Mouse (Mus musculus): ENCODE data around the gene Tab2. TPM values are rescaled to one million over a fixed set of nuclear protein-coding genes. Genes with fewer than 3 reads are reported as not detected.

Tab2 gene
- 30.0 and 31.8 TPM in 2 replicates for polyA plus RNA-seq (2012; rRNA removed)

DNA sequence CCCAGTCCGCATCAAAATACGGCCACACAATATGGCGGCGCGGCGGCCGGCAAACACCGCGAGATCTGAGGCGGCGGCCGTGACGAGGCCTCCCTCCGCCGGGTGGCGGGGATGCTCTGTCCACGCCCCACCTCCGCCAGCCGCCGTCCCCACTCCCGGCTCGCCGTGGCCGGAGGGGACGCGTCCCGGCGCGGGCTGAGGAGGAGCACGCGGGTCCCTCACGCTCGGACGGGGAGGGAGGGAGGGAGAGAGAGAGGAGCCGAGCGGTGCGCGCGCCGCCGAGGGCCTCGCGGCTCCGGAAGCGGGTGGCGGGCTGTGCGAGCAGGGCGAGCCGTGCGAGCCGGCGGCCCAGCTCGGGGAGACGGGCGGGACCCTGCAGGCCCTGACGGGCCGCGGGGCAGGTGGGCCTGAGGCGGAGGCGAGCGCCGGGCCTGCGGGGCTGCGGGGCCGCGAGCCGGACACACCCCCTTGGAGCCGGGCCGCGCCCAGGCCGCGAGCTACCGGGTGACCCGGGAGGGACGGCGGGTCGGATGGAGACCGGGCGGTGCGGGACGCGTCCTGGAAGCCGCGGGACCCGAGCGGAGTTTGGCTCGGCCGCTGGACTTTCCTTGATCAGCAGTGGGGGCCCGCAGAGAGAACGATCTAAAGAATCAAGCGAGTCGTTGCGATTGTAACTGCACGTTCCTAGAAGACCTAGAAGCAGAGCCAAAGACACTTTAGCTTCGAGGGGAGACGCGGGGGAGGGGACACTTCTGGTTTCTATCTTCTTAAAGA is at the start of gene Tab2:
Tab2 (minus strand) TSS at position 3 of the 774 bp plus-strand sequence.
- H3K27me3 ChIP-seq (ENCODE audit: control insufficient read depth, insufficient read depth, low read length) = no peaks in the 10 kb centered on the region
- peak; percentile 69 to 87 for DNase-seq (ENCODE audit: low read depth in 1 of 2, low spot score in 2 of 2)
- TF ChIP-seq POLR2A (IDR thresholded peaks at IDR 0.05; ENCODE audit: low read depth, low read length) (no peak; the same call in 1 of the 2 replicates), CTCF (IDR thresholded peaks at IDR 0.05; ENCODE audit: extremely low read depth, insufficient read depth, insufficient read length, insufficient replicate concordance) (no peak)
- peak within 1 kb of the TSS; percentile 94 for H3K27ac ChIP-seq (ENCODE audit: insufficient read depth, low read length)
- H3K4me3 ChIP-seq (ENCODE audit: extremely low read depth, insufficient read depth, insufficient read length) = peak within 1 kb of the TSS; percentile 93
- no peaks in the 10 kb centered on the region for H3K36me3 ChIP-seq (ENCODE audit: control insufficient read depth, insufficient read depth, low read length)
- WGBS = 1% methylated on average over 90 of the region's 97 CpGs
- H3K4me1 ChIP-seq (ENCODE audit: control insufficient read depth, insufficient read depth, insufficient read length) = peaks cover 6% of the 10 kb centered on the region

DNA sequence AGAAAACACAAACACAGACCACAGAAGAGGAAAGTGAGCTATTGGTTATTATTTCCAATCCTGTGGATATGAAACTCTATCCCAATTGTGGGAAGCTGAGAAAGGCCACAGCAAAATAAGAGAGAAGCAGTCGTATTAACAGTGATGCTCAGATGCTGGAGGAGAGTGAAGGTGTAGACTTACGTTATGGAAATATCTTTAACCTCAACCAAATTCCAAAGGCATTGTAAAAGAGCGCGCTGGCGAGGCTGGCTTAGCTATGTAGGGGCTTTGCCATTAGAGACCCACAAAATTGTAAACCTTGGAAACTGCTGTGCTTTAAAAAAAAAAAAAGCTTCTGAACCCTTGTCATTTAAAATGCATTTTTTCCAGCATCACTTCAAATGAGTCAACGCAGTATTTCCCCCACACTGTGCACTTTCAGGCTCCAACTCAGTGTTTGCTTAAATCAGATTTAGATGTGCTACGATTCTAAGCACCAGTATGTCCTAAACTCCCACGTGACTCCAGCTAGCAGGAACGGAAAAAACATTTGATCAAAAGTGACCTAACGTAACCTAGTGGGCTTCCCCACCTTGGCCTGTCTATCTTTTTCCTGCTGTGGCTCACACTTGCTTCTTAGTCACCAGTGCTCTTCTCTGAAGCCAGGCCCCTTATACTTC is 36.4 kb upstream of the Tab2 start:
- no peak for DNase-seq (ENCODE audit: low read depth in 1 of 2, low spot score in 2 of 2)
- Histone ChIP-seq H3K4me1 (ENCODE audit: control insufficient read depth, insufficient read depth, insufficient read length) (no peaks in the 10 kb centered on the region), H3K36me3 (ENCODE audit: control insufficient read depth, insufficient read depth, low read length) (no peaks in the 10 kb centered on the region), H3K27me3 (ENCODE audit: control insufficient read depth, insufficient read depth, low read length) (no peaks in the 10 kb centered on the region), H3K27ac (ENCODE audit: insufficient read depth, low read length) (no peak overlapping the region), H3K4me3 (ENCODE audit: extremely low read depth, insufficient read depth, insufficient read length) (no peak overlapping the region)
- TF ChIP-seq POLR2A (IDR thresholded peaks at IDR 0.05; ENCODE audit: low read depth, low read length) (no peak), CTCF (IDR thresholded peaks at IDR 0.05; ENCODE audit: extremely low read depth, insufficient read depth, insufficient read length, insufficient replicate concordance) (no peak)
- 81% methylated on average over 10 of the region's 10 CpGs for WGBS

DNA sequence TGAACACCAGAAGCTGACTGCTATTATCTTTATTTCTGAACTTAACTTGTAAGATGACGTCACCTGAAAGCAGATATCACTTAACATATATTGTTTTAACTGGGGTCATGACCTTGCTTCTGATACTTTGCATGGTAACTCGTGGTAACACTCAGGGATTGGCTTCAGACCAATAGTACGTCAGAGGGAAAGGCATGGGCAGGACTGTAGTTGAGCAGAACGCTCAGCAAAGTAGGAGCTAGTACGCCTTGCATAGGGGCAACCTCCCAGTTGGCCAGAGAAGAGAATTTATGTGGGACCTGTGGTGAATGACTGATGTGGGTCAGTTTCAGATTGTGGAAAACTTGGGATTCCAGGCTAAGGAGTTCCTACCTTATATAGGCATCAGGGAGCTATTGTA is 35.6 kb upstream of the Tab2 start:
- DNase-seq (ENCODE audit: low read depth in 1 of 2, low spot score in 2 of 2) = no peak
- no peak for TF ChIP-seq POLR2A (IDR thresholded peaks at IDR 0.05; ENCODE audit: low read depth, low read length)

DNA sequence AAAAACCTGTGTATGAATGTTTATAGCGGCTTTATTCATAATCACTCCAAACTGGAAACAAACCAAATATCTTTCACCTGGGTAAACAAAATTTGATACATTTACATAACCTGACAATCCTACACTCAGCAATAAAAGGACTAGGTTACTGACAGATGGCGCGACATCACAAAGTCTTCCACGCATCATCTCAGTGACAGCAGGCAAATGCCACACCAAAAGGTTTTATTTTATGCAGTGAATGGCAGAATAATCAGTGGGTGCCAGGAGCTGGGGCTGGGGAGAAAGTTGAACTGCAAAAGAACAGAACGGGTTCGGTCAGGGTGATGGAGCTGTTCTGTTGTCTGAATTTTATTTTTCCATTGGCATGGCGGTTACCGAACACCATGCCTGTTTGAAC is 31.5 kb upstream of the Tab2 start:
- Histone ChIP-seq H3K27ac (ENCODE audit: insufficient read depth, low read length) (no peak overlapping the region), H3K27me3 (ENCODE audit: control insufficient read depth, insufficient read depth, low read length) (no peaks in the 10 kb centered on the region), H3K36me3 (ENCODE audit: control insufficient read depth, insufficient read depth, low read length) (no peaks in the 10 kb centered on the region), H3K4me3 (ENCODE audit: extremely low read depth, insufficient read depth, insufficient read length) (no peak overlapping the region), H3K4me1 (ENCODE audit: control insufficient read depth, insufficient read depth, insufficient read length) (no peaks in the 10 kb centered on the region)
- 92% methylated on average over 8 of the region's 8 CpGs for WGBS
- DNase-seq (ENCODE audit: low read depth in 1 of 2, low spot score in 2 of 2) = no peak
- TF ChIP-seq CTCF (IDR thresholded peaks at IDR 0.05; ENCODE audit: extremely low read depth, insufficient read depth, insufficient read length, insufficient replicate concordance) (no peak), POLR2A (IDR thresholded peaks at IDR 0.05; ENCODE audit: low read depth, low read length) (no peak)

More for the DNA sequence above, 35.6 kb upstream of the Tab2 start:
- Histone ChIP-seq H3K27me3 (ENCODE audit: control insufficient read depth, insufficient read depth, low read length) (no peaks in the 10 kb centered on the region), H3K36me3 (ENCODE audit: control insufficient read depth, insufficient read depth, low read length) (no peaks in the 10 kb centered on the region), H3K27ac (ENCODE audit: insufficient read depth, low read length) (no peak overlapping the region), H3K4me1 (ENCODE audit: control insufficient read depth, insufficient read depth, insufficient read length) (no peaks in the 10 kb centered on the region), H3K4me3 (ENCODE audit: extremely low read depth, insufficient read depth, insufficient read length) (no peak overlapping the region)
- 83% methylated on average over 5 of the region's 5 CpGs for WGBS

DNA sequence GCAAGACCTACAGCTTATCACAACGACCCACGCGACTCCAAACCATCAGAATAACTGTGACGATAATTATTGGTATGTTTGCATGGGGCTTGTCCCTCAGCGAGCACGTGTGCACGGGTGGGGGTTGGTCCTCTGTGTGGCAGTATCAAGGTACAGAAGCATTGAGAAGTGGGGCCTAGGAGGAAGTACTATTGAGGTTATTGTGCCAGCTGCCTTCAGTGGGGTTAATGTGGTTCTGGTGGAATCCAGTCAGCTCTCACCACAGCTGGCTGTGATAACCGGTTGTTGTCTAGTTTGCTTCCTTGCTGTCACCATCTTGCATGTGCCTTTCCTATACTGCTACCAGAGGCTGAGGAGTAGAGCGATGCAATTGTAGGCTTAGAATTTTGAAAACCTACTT is 20.4 kb upstream of the Tab2 start:
- no peak for DNase-seq (ENCODE audit: low read depth in 1 of 2, low spot score in 2 of 2)
- H3K4me3 ChIP-seq (ENCODE audit: extremely low read depth, insufficient read depth, insufficient read length) = no peak overlapping the region
- TF ChIP-seq CTCF (IDR thresholded peaks at IDR 0.05; ENCODE audit: extremely low read depth, insufficient read depth, insufficient read length, insufficient replicate concordance) (no peak), POLR2A (IDR thresholded peaks at IDR 0.05; ENCODE audit: low read depth, low read length) (no peak)
- H3K4me1 ChIP-seq (ENCODE audit: control insufficient read depth, insufficient read depth, insufficient read length) = no peaks in the 10 kb centered on the region
- 35% methylated on average over 9 of the region's 9 CpGs for WGBS
- no peaks in the 10 kb centered on the region for H3K36me3 ChIP-seq (ENCODE audit: control insufficient read depth, insufficient read depth, low read length)
- H3K27ac ChIP-seq (ENCODE audit: insufficient read depth, low read length) = no peak overlapping the region
- H3K27me3 ChIP-seq (ENCODE audit: control insufficient read depth, insufficient read depth, low read length) = no peaks in the 10 kb centered on the region

DNA sequence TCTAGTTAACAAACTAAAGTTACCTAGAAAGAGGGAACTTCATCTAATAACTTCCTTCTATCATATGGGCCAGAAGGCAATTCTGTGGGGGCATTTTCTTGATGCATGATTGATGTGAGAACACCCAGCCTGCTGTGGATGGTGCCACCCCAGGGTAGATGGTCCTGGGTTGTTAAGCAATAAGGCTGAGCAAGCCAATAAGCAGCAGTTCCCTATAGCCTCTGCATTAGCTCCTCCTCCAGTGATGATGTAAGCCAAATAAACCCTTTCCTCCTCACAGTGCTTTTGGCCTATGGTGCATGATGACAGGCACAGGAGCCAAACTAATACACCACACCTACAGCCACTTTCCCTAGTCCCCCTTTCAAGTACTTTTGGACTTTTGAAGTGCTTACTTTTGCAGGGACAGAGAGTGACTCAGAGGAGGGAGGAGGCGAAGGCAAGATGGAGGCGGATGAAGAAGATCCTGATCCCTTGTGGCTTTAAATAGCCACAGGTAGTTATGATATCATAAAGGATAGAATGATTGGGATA is 12.8 kb upstream of the Tab2 start:
- Histone ChIP-seq H3K36me3 (ENCODE audit: control insufficient read depth, insufficient read depth, low read length) (no peaks in the 10 kb centered on the region), H3K27ac (ENCODE audit: insufficient read depth, low read length) (no peak overlapping the region), H3K4me1 (ENCODE audit: control insufficient read depth, insufficient read depth, insufficient read length) (no peaks in the 10 kb centered on the region), H3K4me3 (ENCODE audit: extremely low read depth, insufficient read depth, insufficient read length) (no peak overlapping the region), H3K27me3 (ENCODE audit: control insufficient read depth, insufficient read depth, low read length) (no peaks in the 10 kb centered on the region)
- DNase-seq (ENCODE audit: low read depth in 1 of 2, low spot score in 2 of 2) = no peak
- TF ChIP-seq POLR2A (IDR thresholded peaks at IDR 0.05; ENCODE audit: low read depth, low read length) = no peak
- no peak for TF ChIP-seq CTCF (IDR thresholded peaks at IDR 0.05; ENCODE audit: extremely low read depth, insufficient read depth, insufficient read length, insufficient replicate concordance)
- 98% methylated on average over 2 of the region's 2 CpGs for WGBS

DNA sequence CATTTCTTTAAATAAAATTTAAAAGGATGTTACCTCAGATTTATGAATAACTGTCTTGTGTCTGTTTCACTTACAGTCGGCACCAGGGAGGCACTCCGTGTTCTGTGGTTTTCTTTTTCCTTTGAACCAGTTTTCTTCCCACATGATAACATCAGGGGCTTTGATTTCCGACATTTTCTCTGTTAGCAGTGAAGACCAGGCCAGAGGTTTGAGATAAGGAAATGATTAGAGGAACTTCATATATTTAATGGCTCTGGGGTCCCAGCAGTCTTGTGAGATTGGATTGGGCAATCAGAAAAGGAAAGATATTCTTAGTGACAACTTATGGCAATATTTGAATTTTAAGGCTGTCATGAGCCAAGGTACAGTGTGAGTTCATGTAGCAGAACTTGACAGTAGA is 11.1 kb upstream of the Tab2 start:
- Histone ChIP-seq H3K27ac (ENCODE audit: insufficient read depth, low read length) (no peak overlapping the region), H3K4me3 (ENCODE audit: extremely low read depth, insufficient read depth, insufficient read length) (no peak overlapping the region), H3K27me3 (ENCODE audit: control insufficient read depth, insufficient read depth, low read length) (no peaks in the 10 kb centered on the region), H3K4me1 (ENCODE audit: control insufficient read depth, insufficient read depth, insufficient read length) (no peaks in the 10 kb centered on the region), H3K36me3 (ENCODE audit: control insufficient read depth, insufficient read depth, low read length) (no peaks in the 10 kb centered on the region)
- DNase-seq (ENCODE audit: low read depth in 1 of 2, low spot score in 2 of 2) = no peak
- TF ChIP-seq POLR2A (IDR thresholded peaks at IDR 0.05; ENCODE audit: low read depth, low read length) (no peak), CTCF (IDR thresholded peaks at IDR 0.05; ENCODE audit: extremely low read depth, insufficient read depth, insufficient read length, insufficient replicate concordance) (no peak)
- 15% methylated on average over 3 of the region's 3 CpGs for WGBS
